Mouse (Mus musculus) lung, postnatal 0 days (tissue): ENCODE measurements around the gene Mrpl17. TPM values are rescaled to one million over a fixed set of nuclear protein-coding genes. Genes with fewer than 3 reads are reported as not detected.

Experiments
- ATAC-seq: fragments of 200-750 bp; cut with Nextera tagmentation; 2 replicates; pipeline ENCODE4 v1.8.0; 2017; ENCODE audit warnings: moderate library complexity
- DNase-seq: peaks from one replicate; pipeline ENCODE4 v3.0.0-alpha.2; 2016; ENCODE audit warnings: low spot score
- H3K27ac ChIP-seq: fragments of 300-500 bp; sonication (generic); 2 replicates; pipeline ENCODE4 v1.5.1; 2014; ENCODE audit warnings: antibody characterized with exemption, mild to moderate bottlenecking, low read length, mixed read lengths
- H3K27me3 ChIP-seq: fragments of 300-500 bp; sonication (generic); replicated peaks from 2 replicates; pipeline ENCODE4 v1.6.1; 2014; ENCODE audit warnings: low read length, mixed read lengths; ENCODE audit not compliant: insufficient read depth
- H3K36me3 ChIP-seq: fragments of 300-500 bp; sonication (generic); 2 replicates; pipeline ENCODE4 v1.6.1; 2014; ENCODE audit warnings: low read length, mixed read lengths; ENCODE audit not compliant: insufficient read depth
- H3K4me1 ChIP-seq: fragments of 300-500 bp; sonication (generic); 2 replicates; pipeline ENCODE4 v1.6.1; 2014; ENCODE audit warnings: antibody characterized with exemption, low read depth, low read length, mixed read lengths; ENCODE audit not compliant: insufficient read depth
- H3K4me2 ChIP-seq: fragments of 300-500 bp; sonication (generic); replicated peaks from 2 replicates; pipeline ENCODE4 v1.6.1; 2014; ENCODE audit warnings: low read depth, mild to moderate bottlenecking, low read length, moderate library complexity, mixed read lengths
- H3K4me3 ChIP-seq: fragments of 300-500 bp; sonication (generic); 2 replicates; pipeline ENCODE4 v1.5.1; 2014; ENCODE audit warnings: low read depth, low read length
- H3K9ac ChIP-seq: fragments of 300-500 bp; sonication (generic); replicated peaks from 2 replicates; pipeline ENCODE4 v1.6.1; 2014; ENCODE audit warnings: low read depth, mild to moderate bottlenecking
- H3K9me3 ChIP-seq: fragments of 300-500 bp; sonication (generic); 2 replicates; pipeline ENCODE4 v1.6.1; 2016; ENCODE audit warnings: low read length, mixed read lengths
- CTCF ChIP-seq: IDR thresholded peaks from 2 replicates; pipeline ENCODE4 v1.5.1; 2016; ENCODE audit warnings: antibody characterized with exemption, mild to moderate bottlenecking
- EP300 ChIP-seq: IDR thresholded peaks from 2 replicates; pipeline ENCODE4 v1.6.1; 2016; ENCODE audit warnings: antibody characterized with exemption, mild to moderate bottlenecking, control low read depth
- WGBS: fragments of 180-500 bp; shearing (Covaris S2); extraction: QIAGEN DNeasy Blood & Tissue Kit; methylation state at CpG from one replicate; pipeline ENCODE4 v1.1.7; 2014; 5-methylcytosine and 5-hydroxymethylcytosine counted together
- polyA plus RNA-seq: library from polyadenylated mRNA; unstranded; fragments of >200 nt; fragmentation: Nextera tagmentation; extraction: Ambion mirVana; gene quantifications from 2 replicates; pipeline ENCODE4 v1.2.1, GENCODE M21; 2015

Mrpl17 gene
- polyA plus RNA-seq, 1 experiment from 2014 or later, result 257 TPM

- H3K36me3 ChIP-seq, result 0 out of 2 replicates have a peak, but pooled peaks cover 15% of the 10 kb centered on the region
- H3K27me3 ChIP-seq, result no peaks in the 10 kb centered on the region
- no peaks in the 10 kb centered on the region for H3K9me3 ChIP-seq
- H3K4me2 ChIP-seq, result no peak overlapping the region
- peaks cover 5% of the 10 kb centered on the region; the same call in 1 of the 2 replicates for H3K4me1 ChIP-seq
- 89% methylated on average over 10 of the region's 10 CpGs for WGBS
- H3K4me3 ChIP-seq, result no peak overlapping the region
- no peak for ATAC-seq
- no peak overlapping the region for H3K27ac ChIP-seq
- TF ChIP-seq CTCF, result no peak
- TF ChIP-seq EP300, result no peak
- DNase-seq, result no peak
- no peak overlapping the region for H3K9ac ChIP-seq
Observed at GRCm38 (mm10) chr7:105753281-105753680, 57.6 kb downstream of the Mrpl17 start.

Other genes with a start within 250 kb of the Mrpl17 start
- gene Apbb1, start 229.4 kb downstream of the Mrpl17 start, polyA plus RNA-seq, result 71.2 and 77.6 TPM in 2 replicates
- gene Hpx, start 211.0 kb downstream of the Mrpl17 start, polyA plus RNA-seq, result 1.7 and 2.0 TPM in 2 replicates
- gene Trim3, start 177.5 kb downstream of the Mrpl17 start, polyA plus RNA-seq, result 101 and 116 TPM in 2 replicates
- 220 and 236 TPM in 2 replicates for gene Timm10b, start 171.0 kb downstream of the Mrpl17 start, polyA plus RNA-seq
- 48.5 and 52.7 TPM in 2 replicates for gene Arfip2, start 170.7 kb downstream of the Mrpl17 start, polyA plus RNA-seq
- gene Gm45799, start 170.5 kb downstream of the Mrpl17 start, polyA plus RNA-seq, result 41.7 and 53.1 TPM in 2 replicates
- gene Dnhd1, start 160.3 kb downstream of the Mrpl17 start, polyA plus RNA-seq, result 0.60 and 0.79 TPM in 2 replicates
- gene Ilk, start 74.5 kb downstream of the Mrpl17 start, polyA plus RNA-seq, result 378 and 390 TPM in 2 replicates
- gene Rrp8, start 73.7 kb downstream of the Mrpl17 start, polyA plus RNA-seq, result 19.0 and 19.3 TPM in 2 replicates
- 111 and 121 TPM in 2 replicates for gene Taf10, start 66.7 kb downstream of the Mrpl17 start, polyA plus RNA-seq
- 107 and 110 TPM in 2 replicates for gene Tpp1, start 58.9 kb downstream of the Mrpl17 start, polyA plus RNA-seq
- 3.0 and 3.4 TPM in 2 replicates for gene Dchs1, start 23.4 kb downstream of the Mrpl17 start, polyA plus RNA-seq
- 1.1 and 1.6 TPM in 2 replicates for gene Gm4070, start 142.9 kb upstream of the Mrpl17 start, polyA plus RNA-seq